Mouse (Mus musculus) heart, postnatal 10 days (tissue): ENCODE data around the gene Trim45. TPM values are rescaled to one million over a fixed set of nuclear protein-coding genes. Genes with fewer than 3 reads are reported as not detected.

ENCODE experiments used
- DNase-seq, 2 experiments: peaks; one replicate each; pipeline ENCODE4 v3.0.0; 2021
- intact Hi-C: fragments of 180-260 bp; cut with DNase I; formaldehyde crosslinking; loops from one replicate; pipeline ENCODE4 v1.15.1; 2025
- total RNA-seq, 2 experiments: library from RNA; stranded (reverse); gene quantifications; 2 replicates each; pipeline ENCODE4 v1.2.3; 2021

Gene Trim45
- total RNA-seq, 2 experiments from 2014 or later: 10.7 to 11.1 TPM

GRCm38 (mm10) chr3:100925176-100925575 is 3.2 kb downstream of the Trim45 start:
- peak; percentile 58 to 64 for DNase-seq
- intact Hi-C loops: no loop called here

- no peak for DNase-seq
- intact Hi-C loops: no loop called here
Observed at GRCm38 (mm10) chr3:100931332-100932076, 9.5 kb downstream of the Trim45 start.

GRCm38 (mm10) chr3:100932077-100932944 is 10.3 kb downstream of the Trim45 start:
- DNase-seq: peak; percentile 13 to 24

GRCm38 (mm10) chr3:100935521-100935920 is 13.5 kb downstream of the Trim45 start:
- intact Hi-C loops: no loop called here
- DNase-seq: no peak

More at GRCm38 (mm10) chr3:100932077-100932944, 10.3 kb downstream of the Trim45 start:
- intact Hi-C loops: no loop called here

GRCm38 (mm10) chr3:100936201-100936600 is 14.2 kb downstream of the Trim45 start:
- intact Hi-C loops: no loop called here
- DNase-seq: no peak

- intact Hi-C loops: no loop called here
Observed at GRCm38 (mm10) chr3:100938211-100938610, 16.2 kb downstream of the Trim45 start.

GRCm38 (mm10) chr3:100940496-100941037 is 18.6 kb downstream of the Trim45 start:
- no peak for DNase-seq
- intact Hi-C loops: no loop called here

More at GRCm38 (mm10) chr3:100938211-100938610, 16.2 kb downstream of the Trim45 start:
- no peak for DNase-seq

- no peak for DNase-seq
- intact Hi-C loops: no loop called here
Observed at GRCm38 (mm10) chr3:100947286-100947685, 25.3 kb downstream of the Trim45 start.

- peak; percentile 13 to 24 for DNase-seq
- intact Hi-C loops: no loop called here
Observed at GRCm38 (mm10) chr3:100951531-100951930, 29.5 kb downstream of the Trim45 start.

- no peak for DNase-seq
- intact Hi-C loops: no loop called here
Observed at GRCm38 (mm10) chr3:100954616-100955015, 32.6 kb downstream of the Trim45 start.

- intact Hi-C loops: no loop called here
- DNase-seq: peak; percentile 14 to 15
Observed at GRCm38 (mm10) chr3:100961007-100961406, 39.0 kb downstream of the Trim45 start.

GRCm38 (mm10) chr3:100961501-100961900 is 39.5 kb downstream of the Trim45 start:
- intact Hi-C loops: no loop called here
- DNase-seq: no peak

- intact Hi-C loops: no loop called here
- DNase-seq: peak; percentile 56 to 68
Observed at GRCm38 (mm10) chr3:100963849-100964542, 42.0 kb downstream of the Trim45 start.

- DNase-seq: peak; percentile 96 to 98
- intact Hi-C loops: loop anchor here (2.0 kb wide), 1 partner anchor 53 kb away; no protein-coding TSS in a partner anchor
Observed at GRCm38 (mm10) chr3:100969176-100969917, 47.3 kb downstream of the Trim45 start, which contains the start of gene Ttf2. TSS of gene Ttf2 (minus strand) at chr3:100969663.

- intact Hi-C loops: loop anchor here (1.0 to 5.0 kb wide), 4 partner anchors 188 to 838 kb away; no protein-coding TSS in a partner anchor
- peak; percentile 42 to 71 for DNase-seq
Observed at GRCm38 (mm10) chr3:100973906-100974305, 51.9 kb downstream of the Trim45 start.

- intact Hi-C loops: no loop called here
- DNase-seq: no peak
Observed at GRCm38 (mm10) chr3:100979290-100979689, 57.3 kb downstream of the Trim45 start.
